Mouse (Mus musculus) gonadal fat pad, adult 2 months (tissue): Measurements from ENCODE around the gene Olfr282. TPM values are rescaled to one million over a fixed set of nuclear protein-coding genes. Genes with fewer than 3 reads are reported as not detected.
"Not testable (repeated sequence)": the region's sequence is repeated elsewhere in the genome, so short reads cannot be mapped to it uniquely, and the experiment has no call there.

Experiments used
- DNase-seq: peaks from one replicate; pipeline ENCODE4 v3.0.0-alpha.2; 2012; ENCODE audit warnings: low read depth
- polyA plus RNA-seq: library from polyadenylated mRNA; depleted of rRNA; stranded (reverse); fragments of >200 nt; gene quantifications from 2 replicates; pipeline ENCODE4 v1.2.3, GENCODE M21; 2012; rRNA removed

Gene Olfr282
- polyA plus RNA-seq, result not detected in 2 replicates

DNA sequence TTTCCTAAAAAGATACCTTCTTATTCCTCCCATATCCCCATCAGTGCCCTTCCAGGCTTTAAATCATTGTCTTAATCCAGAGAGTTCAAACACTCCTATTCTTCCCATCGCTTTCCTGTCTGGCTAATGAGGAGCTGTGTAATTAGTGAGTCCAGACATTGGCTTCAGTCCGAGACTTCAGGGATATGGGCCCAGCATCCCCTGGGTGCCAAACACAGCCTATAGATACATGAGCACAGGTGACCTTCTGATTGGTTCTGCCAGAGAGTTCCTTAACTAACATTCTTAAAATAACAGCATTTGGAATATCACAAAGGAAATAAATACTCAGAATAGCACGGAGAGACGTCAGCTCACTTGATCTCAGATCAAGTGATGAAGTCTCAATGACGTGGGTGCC, at the start of gene Olfr282:
TSS of gene Olfr282 (plus strand) at position 301 of the 400 bp plus-strand sequence.
- DNase-seq, result not testable (repeated sequence)

DNA sequence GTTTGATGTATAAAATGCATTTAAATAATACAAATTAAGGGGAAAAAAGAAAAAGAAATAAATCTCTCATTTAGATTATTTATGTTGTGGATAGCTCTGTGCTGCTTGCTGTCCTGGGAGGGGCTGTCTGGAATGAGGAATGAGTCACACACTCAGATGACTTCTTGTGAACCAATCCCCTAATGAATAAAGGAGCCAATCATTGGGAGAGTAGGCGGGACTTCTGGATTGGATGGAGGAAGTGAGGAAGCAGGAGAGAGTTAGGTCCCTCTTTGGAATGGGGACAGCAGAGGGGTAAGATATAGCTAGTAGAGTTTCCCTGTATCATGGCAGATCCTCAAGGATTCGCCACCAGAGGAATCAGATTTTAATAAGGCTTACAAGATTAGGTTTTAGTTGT, 43.4 kb upstream of the Olfr282 start:
- no peak for DNase-seq

DNA sequence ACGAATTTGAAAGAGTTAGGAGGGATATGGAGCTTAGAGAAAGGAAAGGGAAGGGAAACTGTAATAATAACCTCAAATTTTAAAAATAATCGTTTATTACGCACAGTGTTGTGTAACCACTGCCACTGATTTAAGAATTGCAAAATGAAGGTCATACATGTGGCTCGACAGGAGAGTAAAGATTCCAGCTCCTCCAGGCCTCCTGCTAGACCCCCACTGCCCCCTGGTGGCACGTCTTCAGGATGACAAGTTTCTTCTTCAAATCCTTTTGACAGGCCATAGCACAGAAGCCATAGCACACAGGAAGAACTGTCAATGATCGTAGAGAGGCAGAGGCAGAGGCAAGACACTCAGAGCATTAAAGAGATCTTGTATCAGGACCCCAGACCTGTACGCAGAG, 41.2 kb upstream of the Olfr282 start:
- no peak for DNase-seq

DNA sequence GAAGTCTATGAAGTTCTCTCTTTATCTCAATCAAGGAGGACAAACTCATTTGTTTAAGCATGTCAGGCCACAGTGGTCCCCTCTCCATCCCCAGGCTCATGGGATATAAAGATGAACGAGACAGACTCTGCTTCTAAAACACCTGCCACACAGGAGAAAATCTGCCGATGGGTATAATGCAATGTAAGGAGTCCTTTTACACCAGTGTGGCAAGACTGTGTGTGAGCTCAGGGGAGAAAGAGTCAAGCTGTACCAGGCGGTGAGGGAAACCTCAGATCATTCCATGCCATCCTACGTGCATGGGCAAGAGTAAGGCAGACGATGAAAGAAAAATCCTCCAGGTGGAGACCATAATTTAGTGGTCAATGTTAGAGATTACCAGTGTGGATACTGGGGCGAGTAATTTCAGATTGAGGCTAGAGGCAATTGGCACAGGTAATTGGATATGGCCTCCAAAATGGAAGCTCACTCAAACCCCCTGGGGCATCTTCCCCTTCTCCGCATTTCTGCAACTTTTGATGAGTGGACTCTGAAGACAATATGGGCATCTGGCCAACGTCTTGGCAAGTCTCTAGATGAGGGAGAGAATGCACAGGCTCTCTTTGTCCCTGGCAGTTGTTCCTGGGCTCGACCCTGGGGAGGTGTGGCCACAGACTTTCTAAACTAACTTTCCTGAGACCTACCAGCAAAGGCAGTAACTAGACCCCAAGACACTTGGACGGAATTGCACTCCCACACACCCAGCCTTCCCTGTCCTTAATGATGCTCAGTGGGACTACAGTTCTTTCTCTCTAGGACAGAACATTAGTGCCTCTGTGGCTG, 39.7 kb upstream of the Olfr282 start:
- DNase-seq, result no peak

DNA sequence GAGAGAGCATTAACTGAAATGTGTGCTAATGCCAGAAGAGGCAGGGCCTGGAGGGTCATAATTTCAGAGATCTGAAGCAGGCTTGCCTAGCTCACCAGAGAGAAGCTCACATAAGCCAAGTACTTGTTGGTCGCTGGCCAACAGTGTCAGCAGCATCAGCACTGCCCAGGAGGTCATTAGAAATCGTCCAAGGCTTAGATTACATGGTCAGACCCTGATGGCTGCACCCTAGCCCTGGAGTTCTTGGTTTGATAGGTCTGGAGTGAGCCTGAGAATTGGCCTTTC, 39.2 kb upstream of the Olfr282 start:
- DNase-seq, result no peak

DNA sequence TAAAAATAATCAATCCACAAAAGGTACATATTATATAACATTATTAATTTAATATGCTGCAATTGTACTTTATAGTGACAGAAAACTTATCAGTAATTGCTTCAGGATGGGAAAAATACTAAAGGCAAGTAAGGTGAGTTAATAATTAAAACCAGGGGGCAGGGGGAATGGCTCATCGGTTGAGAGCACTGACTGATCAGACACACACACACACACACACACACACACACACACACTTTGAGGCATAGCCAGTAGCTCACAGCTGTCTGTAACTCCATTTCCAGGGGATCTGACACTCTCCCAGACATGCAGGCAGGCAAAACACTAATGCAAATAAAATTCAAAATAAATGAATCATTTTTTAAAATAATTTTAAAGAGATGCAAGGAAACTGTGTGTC, 33.9 kb upstream of the Olfr282 start:
- DNase-seq, result no peak

DNA sequence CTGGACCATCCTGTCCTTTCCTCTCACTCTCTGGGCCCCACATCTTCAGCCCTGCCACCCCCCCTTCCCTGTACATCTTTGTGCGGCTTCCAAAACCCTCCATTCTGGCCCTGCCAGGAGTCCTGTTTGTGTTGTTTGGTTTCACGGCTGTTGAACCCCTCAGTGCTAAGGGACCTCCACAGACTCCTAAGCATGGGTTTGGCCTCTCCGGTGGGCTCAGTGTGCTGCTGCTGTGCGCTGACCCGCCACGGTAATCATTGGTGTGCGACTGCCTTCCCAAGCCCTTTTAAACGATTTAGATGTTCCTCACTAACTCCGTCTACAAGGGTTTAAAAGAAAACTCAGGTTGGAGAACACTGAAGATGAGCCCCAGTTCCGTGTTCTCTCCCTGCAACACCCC, 28.7 kb upstream of the Olfr282 start:
- DNase-seq, result no peak

DNA sequence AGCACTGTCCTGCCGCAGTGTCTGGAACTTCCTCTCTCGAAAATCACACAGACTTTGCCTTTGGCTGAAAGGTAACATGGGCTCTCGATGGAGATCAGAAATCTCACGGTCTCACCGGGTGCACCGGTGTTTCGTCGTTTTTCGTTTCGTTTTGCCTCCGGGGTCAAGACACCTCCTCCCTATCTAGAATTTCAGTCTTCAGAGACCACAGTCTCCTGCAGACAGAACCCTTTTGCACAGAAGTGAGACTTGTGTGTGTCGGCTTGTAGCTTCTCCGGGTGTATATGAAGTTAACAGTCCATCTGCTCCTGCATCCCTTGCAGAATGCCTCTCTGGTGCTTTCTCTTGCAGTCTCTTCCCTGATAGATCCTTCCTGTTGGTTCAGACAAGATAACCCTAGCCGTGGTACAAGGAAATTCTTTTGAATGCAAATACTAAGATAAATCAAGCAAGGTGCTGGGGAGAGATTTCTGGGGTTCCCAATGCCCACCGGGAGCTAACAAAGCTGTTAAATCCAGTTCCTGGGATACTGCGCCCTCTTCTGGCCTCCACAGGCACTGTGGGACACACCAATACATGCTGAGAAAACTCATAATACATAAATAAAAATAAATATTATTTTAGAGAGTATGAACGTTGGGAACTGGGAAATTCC, 22.5 kb upstream of the Olfr282 start:
- no peak for DNase-seq

DNA sequence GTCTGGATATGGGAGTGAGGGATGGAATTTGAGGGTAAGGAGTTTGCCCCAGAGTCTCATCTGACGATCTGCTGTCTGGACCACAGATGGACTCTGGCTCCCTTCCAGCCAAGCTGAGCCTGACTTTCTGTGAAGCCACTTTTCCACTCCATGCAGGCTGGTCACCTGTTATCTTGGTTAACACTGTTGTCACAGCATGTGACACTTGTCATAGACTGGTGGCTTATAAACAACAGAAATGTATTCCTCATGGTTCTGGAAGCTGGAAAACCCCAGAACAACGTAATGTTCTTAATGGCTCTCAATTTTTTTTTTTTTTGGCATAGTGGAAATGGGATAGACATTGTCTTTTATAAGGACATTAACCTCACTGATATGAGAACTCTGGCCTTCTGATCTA, 21.4 kb upstream of the Olfr282 start:
- no peak for DNase-seq

DNA sequence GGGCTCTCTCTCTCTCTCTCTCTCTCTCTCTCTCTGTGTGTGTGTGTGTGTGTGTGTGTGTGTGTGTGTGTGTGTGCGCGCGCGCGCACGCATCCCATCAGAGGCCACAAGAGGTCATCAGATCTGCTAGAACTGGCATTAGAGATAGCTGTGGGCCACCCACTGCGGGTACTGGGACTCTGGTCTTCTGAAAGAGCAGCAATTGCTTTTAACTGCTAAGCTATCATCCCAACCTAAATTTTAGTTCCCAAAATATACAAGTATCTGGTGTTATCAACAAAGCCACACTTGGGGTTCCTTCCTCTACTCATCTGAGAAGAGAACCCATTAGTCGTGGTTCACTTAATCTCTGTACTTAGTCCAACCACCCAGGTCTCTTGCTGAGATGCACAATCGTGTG, 20.8 kb upstream of the Olfr282 start:
- no peak for DNase-seq

DNA sequence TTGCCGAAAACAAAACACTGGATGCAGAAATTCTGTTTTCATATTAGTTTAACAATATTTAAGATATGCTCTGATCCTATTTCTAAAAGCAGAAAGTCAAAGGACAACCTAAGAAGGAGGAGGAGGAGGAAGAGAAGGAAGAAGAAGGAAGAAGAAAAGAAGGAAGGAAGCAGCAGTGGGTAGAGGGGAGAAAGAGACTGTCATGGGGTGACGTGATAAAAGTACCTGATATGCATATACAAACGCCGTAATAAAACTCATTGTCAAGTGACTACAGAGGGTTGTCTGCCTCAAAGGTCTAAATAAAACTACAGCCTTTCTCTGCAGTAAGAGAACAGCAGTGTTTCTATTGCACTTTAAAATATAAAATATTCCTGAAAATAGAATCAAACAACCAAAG, 15.0 kb upstream of the Olfr282 start:
- DNase-seq, result no peak

DNA sequence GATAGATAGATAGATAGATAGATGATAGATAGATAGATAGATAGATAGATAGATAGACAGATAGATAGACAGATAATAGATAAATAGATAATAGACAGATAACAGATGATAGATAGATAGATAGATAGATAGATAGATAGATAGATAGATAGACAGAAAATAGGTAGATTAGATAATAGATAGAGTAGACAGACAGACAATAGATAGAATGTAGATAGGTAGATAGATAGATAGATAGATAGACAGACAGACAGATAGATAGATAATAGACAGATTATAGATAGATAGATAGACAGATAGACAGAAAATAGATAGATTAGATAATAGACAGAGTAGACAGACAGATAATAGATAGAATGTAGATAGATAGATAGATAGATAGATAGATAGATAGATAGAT, 14.2 kb upstream of the Olfr282 start:
- DNase-seq, result not testable (repeated sequence)

DNA sequence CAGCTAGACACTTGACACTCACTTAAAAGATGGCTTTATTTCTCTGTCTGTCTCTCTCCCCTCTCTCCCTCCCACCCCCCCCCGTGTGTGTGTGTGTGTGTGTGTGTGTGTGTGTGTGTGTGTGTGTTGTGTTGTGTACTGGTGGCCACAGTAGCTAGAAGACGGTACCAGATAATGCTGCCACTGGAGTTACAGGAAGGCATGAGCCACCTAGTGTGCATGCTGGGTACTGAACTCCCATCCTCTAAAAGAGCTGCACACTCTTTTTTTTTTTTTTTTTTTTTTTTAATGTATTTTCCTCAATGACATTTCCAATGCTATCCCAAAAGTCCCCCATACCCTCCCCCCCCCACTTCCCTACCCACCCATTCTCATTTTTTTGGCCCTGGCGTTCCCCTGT, 13.7 kb upstream of the Olfr282 start:
- not testable (repeated sequence) for DNase-seq

DNA sequence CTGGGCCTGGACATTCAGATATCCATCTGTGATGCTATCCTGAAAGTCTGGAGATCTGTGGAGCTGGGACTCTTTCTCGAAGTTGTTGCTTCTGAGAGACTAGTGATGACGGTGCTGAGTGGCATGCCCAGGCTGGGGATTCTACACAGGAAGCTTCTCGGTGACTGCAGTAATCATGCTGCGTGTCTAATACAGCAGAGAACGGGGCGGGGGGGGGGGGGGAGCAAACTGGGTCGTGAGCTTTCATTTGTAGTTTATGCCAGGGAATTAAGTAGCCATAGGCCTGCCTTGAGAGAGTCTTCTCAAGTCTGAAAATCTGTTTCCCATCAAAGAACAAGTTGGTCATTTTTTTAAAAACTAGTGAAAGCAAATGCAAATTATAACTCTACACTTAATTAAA, 12.9 kb upstream of the Olfr282 start:
- no peak for DNase-seq

DNA sequence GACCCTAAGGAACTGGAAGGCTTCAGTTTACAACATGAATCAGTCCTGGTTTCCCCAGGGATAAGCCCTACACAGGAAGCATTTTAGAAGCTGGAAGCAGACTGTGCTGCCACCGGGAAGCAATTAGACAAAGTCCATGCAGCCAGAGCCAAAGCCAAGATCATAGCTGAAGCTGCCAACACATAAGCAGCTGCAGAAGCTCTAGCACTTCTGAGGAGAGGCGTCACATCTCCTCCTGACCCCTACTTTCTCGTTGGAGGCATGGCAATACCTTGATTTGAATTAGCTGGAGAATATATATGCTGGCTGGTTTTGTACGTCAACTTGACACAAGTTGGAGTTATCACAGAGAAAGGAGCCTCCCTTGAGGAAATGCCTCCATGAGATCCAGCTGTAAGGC, 10.1 kb upstream of the Olfr282 start:
- no peak for DNase-seq

DNA sequence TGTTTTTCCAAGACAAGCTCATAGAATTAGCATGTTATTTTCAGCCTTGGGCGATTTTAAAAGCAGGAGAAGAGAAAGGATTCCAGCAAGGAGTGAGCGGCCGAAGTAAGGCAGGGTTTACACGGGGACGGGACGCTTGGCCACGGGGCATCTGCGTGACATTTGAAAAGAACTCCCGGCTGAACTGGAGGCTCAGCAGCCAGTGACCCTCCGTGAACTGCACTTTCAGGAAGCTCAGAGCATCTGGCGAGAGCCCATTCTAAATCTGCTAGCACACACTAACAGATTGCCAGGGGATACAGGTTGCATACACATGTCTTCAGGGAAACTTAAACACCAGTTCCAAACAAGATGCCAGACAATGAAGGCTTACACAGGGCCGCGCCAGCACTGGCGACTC, 6.7 kb upstream of the Olfr282 start:
- DNase-seq, result no peak

DNA sequence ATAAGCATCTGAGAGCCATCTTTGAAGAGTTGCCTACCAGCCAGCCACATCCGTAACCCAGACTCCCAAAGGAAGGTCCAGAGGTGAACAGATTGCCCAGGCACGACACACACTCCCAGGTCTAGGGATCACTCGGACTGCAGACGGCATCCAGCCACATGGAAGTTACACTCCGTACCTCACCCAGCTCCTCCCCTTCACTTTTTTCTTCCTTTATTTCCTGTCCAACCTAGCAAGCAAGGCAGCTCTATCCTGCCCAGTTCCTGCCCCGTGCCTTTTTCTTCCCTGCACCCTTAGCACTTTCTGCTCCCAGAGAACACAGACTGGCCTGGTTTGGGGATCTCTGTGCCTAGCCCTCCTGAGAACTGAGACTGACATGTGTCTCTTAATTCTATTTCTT, 6.3 kb upstream of the Olfr282 start:
- DNase-seq, result no peak

DNA sequence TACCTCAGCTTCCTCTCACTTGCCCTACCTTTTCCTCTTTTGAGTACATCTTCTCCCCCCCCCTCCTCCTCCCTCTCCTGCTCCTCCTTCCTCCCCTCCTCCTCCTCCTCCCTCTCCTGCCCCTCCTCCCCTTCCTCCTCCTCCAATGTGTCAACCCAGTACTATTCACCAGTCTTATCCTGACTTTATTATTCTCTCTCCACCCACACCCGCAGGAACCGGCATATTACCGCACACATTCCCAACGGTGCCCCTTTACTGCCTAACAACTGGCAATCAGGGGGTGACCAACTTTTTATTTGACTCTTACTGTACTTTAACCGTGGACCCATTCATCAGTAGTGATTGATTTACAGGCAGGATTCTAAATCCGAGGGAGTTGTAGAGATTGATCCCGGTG, 5.8 kb upstream of the Olfr282 start:
- DNase-seq, result no peak

DNA sequence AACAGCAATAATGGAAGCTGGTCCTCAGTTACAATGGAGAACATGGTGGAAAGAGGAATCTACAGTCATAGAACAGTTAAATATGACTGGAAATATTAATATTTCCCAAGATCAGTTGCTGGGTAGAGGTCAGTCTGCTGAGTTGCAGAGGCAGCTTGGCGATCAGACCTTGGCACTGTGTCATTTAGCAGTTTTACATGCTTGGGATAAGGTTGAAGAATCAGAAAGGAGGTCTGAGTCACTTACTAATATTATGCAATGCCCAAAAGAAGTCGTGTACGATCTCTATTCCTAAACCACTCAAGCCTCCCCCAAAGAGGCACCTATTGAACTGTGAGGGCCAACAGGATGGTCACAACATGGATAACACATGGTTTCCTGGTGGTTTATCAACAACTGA, 13.5 kb downstream of the Olfr282 start:
- DNase-seq, result no peak

DNA sequence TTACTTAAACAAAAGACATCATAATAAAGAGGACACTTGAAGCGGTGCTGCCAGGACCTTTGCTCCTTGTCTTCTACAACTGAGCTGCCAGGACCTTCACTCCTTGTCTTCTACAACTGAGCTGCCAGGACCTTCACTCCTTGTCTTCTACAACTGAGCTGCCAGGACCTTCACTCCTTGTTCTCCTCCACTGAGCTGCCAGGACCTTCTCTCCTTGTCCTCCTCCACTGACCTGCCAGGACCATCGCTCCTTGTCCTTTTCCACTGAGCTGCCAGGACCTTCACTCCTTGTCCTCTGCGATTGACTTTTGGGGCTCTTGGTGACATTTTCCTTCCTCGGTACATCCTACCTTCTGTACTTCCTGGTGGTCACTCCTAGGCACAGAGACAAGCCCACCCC, 17.5 kb downstream of the Olfr282 start:
- DNase-seq, result no peak

DNA sequence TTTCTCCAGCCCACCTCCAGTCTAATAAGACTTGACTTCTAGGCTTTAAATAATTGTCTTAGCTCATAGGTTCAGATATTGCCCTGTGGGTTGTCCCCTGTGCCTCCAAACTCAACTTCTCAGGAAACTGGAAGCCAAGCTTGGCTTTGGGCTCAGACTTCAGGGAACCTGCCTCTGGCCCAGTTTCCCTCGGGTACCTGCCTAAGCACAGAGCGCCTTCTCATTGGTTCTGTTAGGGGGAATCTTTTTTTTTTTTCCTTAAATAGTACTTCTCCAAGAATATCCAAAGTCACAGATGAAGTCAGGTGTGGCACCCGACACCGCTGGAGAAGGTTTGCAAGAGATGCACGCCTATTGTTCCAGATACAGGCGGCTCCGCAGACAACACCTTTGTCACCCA, 21.3 kb downstream of the Olfr282 start, which contains the start of gene Olfr281:
TSS of gene Olfr281 (plus strand) at position 301 of the 400 bp plus-strand sequence.
- no peak for DNase-seq

DNA sequence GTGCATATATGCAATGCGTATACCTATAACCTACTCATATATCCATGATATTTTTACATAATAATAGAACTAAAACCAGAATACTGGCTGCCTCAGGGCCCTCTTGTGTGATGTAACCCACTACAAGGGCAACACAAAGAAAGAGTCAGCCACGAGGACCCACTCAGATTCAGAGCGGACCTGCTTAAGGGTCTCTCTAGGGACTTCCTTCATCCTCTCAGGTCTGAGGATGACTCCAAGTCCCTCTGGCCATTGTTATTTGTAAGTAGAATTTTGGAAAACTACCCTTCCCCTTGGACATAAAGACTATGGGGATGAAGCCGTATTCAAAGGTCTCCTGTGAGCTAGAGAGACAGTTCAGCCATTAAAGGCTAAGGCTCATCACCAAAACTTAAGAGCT, 38.6 kb downstream of the Olfr282 start, which contains the start of gene OR5BS1P:
TSS of gene OR5BS1P (plus strand) at position 301 of the 400 bp plus-strand sequence.
- DNase-seq, result no peak

DNA sequence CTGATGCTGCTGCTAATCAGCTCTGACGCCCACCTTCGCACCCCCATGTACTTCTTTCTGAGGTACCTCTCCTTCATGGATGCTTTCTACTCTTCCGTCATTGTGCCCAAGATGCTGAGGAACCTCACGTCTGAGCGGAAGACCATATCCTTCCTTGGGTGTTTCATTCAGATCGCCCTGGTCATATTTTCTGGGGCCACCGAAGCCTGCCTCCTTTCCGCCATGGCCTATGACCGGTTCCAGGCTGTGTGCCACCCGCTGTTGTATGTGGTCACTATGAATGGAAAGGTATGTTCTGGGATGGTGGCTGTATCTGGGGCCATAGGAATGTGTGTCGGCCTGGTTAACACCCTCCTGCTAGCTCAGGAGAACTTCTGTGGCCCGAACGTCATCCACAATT, 40.5 kb downstream of the Olfr282 start:
- no peak for DNase-seq

DNA sequence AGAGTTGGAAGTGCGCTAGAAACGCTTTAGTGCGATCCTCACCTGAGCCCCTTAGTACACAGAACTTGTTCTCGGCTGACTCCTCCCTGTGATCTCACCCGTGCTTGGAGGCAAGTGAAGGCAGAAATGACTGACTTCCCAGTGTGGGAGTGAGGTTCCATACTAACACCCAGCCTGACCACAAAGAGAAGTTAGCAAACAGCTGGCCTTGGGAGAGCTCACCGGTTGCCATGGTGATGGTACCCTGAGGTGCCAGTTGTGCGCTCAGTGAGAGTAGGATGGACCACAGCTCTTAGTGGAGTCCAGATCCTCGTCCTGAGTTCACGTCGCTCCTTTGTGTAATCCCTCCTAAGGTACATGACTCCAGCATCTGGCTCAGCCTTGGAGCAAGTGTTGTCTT, 43.9 kb downstream of the Olfr282 start:
- no peak for DNase-seq
